Mouse (Mus musculus) ES-Bruce4 (cell line): ENCODE results near the gene Pbx1.

Experiments
- CTCF ChIP-seq: IDR thresholded peaks from one replicate; pipeline ENCODE4 v1.8.1; 2011; ENCODE audit warnings: low read depth, low read length
- EP300 ChIP-seq: IDR thresholded peaks from 2 replicates; pipeline ENCODE4 v1.6.1; 2011; ENCODE audit warnings: low read depth, low read length; ENCODE audit not compliant: insufficient read depth
- POLR2A ChIP-seq: IDR thresholded peaks from one replicate; pipeline ENCODE4 v1.8.1; 2011; ENCODE audit warnings: low read length; ENCODE audit not compliant: insufficient read depth

DNA sequence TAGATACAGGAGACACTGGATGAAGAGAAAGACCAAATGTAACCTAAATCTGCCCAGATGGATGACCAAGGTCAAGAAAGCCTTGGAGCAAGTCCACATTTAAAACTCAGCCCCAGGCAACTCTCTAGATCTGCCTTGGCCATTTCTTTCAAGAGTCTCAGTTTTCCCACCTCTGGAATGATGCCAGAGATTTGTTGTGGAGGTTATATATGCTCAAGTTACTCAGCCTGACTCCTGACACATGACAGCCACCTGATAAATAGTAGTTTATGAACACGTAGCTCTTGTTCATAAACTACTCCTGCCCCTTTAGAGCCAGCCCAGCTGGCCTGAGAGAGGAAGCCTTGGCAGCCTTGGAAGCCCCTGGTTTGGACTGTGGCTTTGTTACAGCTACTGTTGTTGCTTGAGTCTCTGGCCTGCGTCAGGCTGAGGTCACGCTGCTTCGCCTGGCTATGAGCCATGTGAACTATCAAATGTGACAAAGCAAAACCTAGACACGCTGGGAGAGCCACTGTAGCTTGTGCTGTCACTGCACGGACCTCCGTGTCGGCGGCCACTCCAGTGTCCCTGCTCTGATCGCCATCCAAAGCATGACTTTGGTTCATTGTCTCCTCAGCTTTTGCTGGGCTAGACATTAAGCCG lies 140.9 kb downstream of the Pbx1 start:
- TF ChIP-seq CTCF (no peak), EP300 (no peak), POLR2A (no peak)
